Mouse (Mus musculus) forebrain, postnatal 0 days (tissue): ENCODE data around the gene Il4i1. TPM values are rescaled to one million over a fixed set of nuclear protein-coding genes. Genes with fewer than 3 reads are reported as not detected.

Experiments
- ATAC-seq: fragments of 200-750 bp; cut with Nextera tagmentation; 2 replicates; pipeline ENCODE4 v1.8.0; 2017; ENCODE audit warnings: mild to moderate bottlenecking, moderate library complexity
- DNase-seq: peaks from one replicate; pipeline ENCODE4 v3.0.0-alpha.2; 2015
- H3K27ac ChIP-seq: fragments of 300-500 bp; sonication (generic); 2 replicates; pipeline ENCODE4 v1.5.1; 2014; ENCODE audit warnings: low read depth, mild to moderate bottlenecking, antibody characterized with exemption, low read length, moderate library complexity, mixed read lengths
- H3K27me3 ChIP-seq: fragments of 300-500 bp; sonication (generic); 2 replicates; pipeline ENCODE4 v1.6.1; 2014; ENCODE audit warnings: mild to moderate bottlenecking, low read length, mixed read lengths; ENCODE audit not compliant: insufficient read depth
- H3K36me3 ChIP-seq: fragments of 300-500 bp; sonication (generic); 2 replicates; pipeline ENCODE4 v1.6.1; 2014; ENCODE audit warnings: mild to moderate bottlenecking, moderate library complexity; ENCODE audit not compliant: insufficient read depth
- H3K4me1 ChIP-seq: fragments of 300-500 bp; sonication (generic); 2 replicates; pipeline ENCODE4 v1.6.1; 2014; ENCODE audit warnings: antibody characterized with exemption; ENCODE audit not compliant: insufficient read depth
- H3K4me2 ChIP-seq: fragments of 300-500 bp; sonication (generic); 2 replicates; pipeline ENCODE4 v1.6.1; 2014; ENCODE audit warnings: low read depth, mild to moderate bottlenecking, moderate library complexity
- H3K4me3 ChIP-seq: fragments of 300-500 bp; sonication (generic); 2 replicates; pipeline ENCODE4 v1.5.1; 2014; ENCODE audit warnings: low read depth, low read length, mixed read lengths
- H3K9ac ChIP-seq: fragments of 300-500 bp; sonication (generic); 2 replicates; pipeline ENCODE4 v1.6.1; 2014; ENCODE audit warnings: mild to moderate bottlenecking
- H3K9me3 ChIP-seq: fragments of 300-500 bp; sonication (generic); 2 replicates; pipeline ENCODE4 v1.6.1; 2016; ENCODE audit warnings: low read length
- CTCF ChIP-seq: sonication (generic); IDR thresholded peaks from 2 replicates; pipeline ENCODE4 v1.5.1; 2016; ENCODE audit warnings: antibody characterized with exemption, control low read depth, low read depth
- WGBS: fragments of 180-500 bp; shearing (Covaris S2); extraction: QIAGEN DNeasy Blood & Tissue Kit; methylation state at CpG from one replicate; pipeline ENCODE4 v1.1.7; 2014; 5-methylcytosine and 5-hydroxymethylcytosine counted together
- polyA plus RNA-seq: library from polyadenylated mRNA; unstranded; fragments of >200 nt; fragmentation: Nextera tagmentation; extraction: Ambion mirVana; gene quantifications from 2 replicates; pipeline ENCODE4 v1.2.1, GENCODE M21; 2015
- total RNA-seq: library from RNA; depleted of rRNA; stranded (reverse); fragments of >200 nt; gene quantifications from 2 replicates; pipeline ENCODE4 v1.2.3, GENCODE M21; 2014

Il4i1 gene
- total and polyA plus RNA-seq, 2 experiments from 2014 or later = 0.21 to 1.3 TPM

- H3K27ac ChIP-seq = no peak overlapping the region
- no peaks in the 10 kb centered on the region for H3K36me3 ChIP-seq
- H3K4me2 ChIP-seq = no peak overlapping the region
- TF ChIP-seq CTCF = no peak
- no peaks in the 10 kb centered on the region for H3K4me1 ChIP-seq
- ATAC-seq = no peak
- H3K9me3 ChIP-seq = no peaks in the 10 kb centered on the region
- DNase-seq = no peak
- no peak overlapping the region for H3K9ac ChIP-seq
- 84% methylated on average over 3 of the region's 3 CpGs for WGBS
- H3K27me3 ChIP-seq = no peaks in the 10 kb centered on the region
- H3K4me3 ChIP-seq = no peak overlapping the region
These were observed 26.7 kb upstream of the Il4i1 start for GRCm38 (mm10) chr7:44789531-44789930.

- Histone ChIP-seq H3K36me3 (no peaks in the 10 kb centered on the region), H3K4me3 (no peak overlapping the region), H3K4me2 (no peak overlapping the region), H3K4me1 (no peaks in the 10 kb centered on the region), H3K9me3 (no peaks in the 10 kb centered on the region), H3K27me3 (no peaks in the 10 kb centered on the region), H3K27ac (no peak overlapping the region), H3K9ac (no peak overlapping the region)
- 62% methylated on average over 4 of the region's 4 CpGs for WGBS
- DNase-seq (no peak), ATAC-seq (no peak)
- no peak for TF ChIP-seq CTCF
These were observed 26.1 kb upstream of the Il4i1 start for GRCm38 (mm10) chr7:44790066-44790465.

- no peaks in the 10 kb centered on the region for H3K27me3 ChIP-seq
- no peak overlapping the region for H3K9ac ChIP-seq
- no peak for TF ChIP-seq CTCF
- H3K27ac ChIP-seq = no peak overlapping the region
- 85% methylated on average over 6 of the region's 6 CpGs for WGBS
- H3K4me2 ChIP-seq = no peak overlapping the region
- no peaks in the 10 kb centered on the region for H3K9me3 ChIP-seq
- no peak for DNase-seq
- no peaks in the 10 kb centered on the region for H3K4me1 ChIP-seq
- H3K4me3 ChIP-seq = no peak overlapping the region
- ATAC-seq = no peak
- no peaks in the 10 kb centered on the region for H3K36me3 ChIP-seq
These were observed 23.4 kb upstream of the Il4i1 start for GRCm38 (mm10) chr7:44792781-44793180.

DNA sequence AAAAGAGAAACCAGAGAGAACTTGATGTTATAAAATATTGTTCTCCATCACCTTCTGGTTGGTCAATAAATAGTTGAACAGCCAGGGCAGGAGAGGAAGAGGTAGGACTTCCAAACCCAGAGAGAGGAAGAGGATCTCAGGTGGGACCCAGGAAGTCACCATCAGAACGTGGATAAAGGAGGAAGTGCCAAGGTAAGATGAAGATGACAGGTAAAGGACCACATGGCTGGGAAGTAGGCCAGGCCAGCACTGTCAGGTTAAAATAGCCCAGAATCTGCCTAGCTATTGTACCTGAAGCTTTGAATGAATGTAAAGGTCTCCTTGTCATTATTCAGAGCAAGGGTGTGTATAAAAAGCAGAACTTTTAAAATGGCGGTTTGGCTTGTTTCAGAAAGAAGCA is 7.3 kb upstream of the Il4i1 start:
- WGBS = 81% methylated on average over 2 of the region's 2 CpGs
- TF ChIP-seq CTCF = no peak

GRCm38 (mm10) chr7:44809466-44809865 is 6.7 kb upstream of the Il4i1 start:
- H3K27ac ChIP-seq = no peak overlapping the region
- H3K4me3 ChIP-seq = no peak overlapping the region
- WGBS = 94% methylated on average over 3 of the region's 3 CpGs
- H3K4me1 ChIP-seq = no peaks in the 10 kb centered on the region
- H3K27me3 ChIP-seq = no peaks in the 10 kb centered on the region
- no peak for TF ChIP-seq CTCF
- ATAC-seq = no peak
- H3K9me3 ChIP-seq = no peaks in the 10 kb centered on the region
- no peak for DNase-seq
- 0 out of 2 replicates have a peak, but pooled peaks cover 4% of the 10 kb centered on the region for H3K36me3 ChIP-seq
- H3K4me2 ChIP-seq = no peak overlapping the region
- no peak overlapping the region for H3K9ac ChIP-seq

More for the DNA sequence above, 7.3 kb upstream of the Il4i1 start:
- Histone ChIP-seq H3K27ac (no peak overlapping the region), H3K9me3 (no peaks in the 10 kb centered on the region), H3K4me1 (no peaks in the 10 kb centered on the region), H3K4me3 (no peak overlapping the region), H3K36me3 (0 out of 2 replicates have a peak, but pooled peaks cover 1% of the 10 kb centered on the region), H3K27me3 (no peaks in the 10 kb centered on the region), H3K4me2 (no peak overlapping the region), H3K9ac (no peak overlapping the region)
- ATAC-seq (no peak), DNase-seq (no peak)

- no peak overlapping the region for H3K4me3 ChIP-seq
- no peak for DNase-seq
These were observed 5.8 kb upstream of the Il4i1 start for GRCm38 (mm10) chr7:44810365-44810764.

GRCm38 (mm10) chr7:44810819-44811557 is 5.2 kb upstream of the Il4i1 start:
- Histone ChIP-seq H3K27ac (no peak overlapping the region), H3K9me3 (no peaks in the 10 kb centered on the region), H3K27me3 (no peaks in the 10 kb centered on the region), H3K4me3 (no peak overlapping the region), H3K4me2 (no peak overlapping the region), H3K9ac (no peak overlapping the region), H3K36me3 (0 out of 2 replicates have a peak, but pooled peaks cover 4% of the 10 kb centered on the region), H3K4me1 (0 out of 2 replicates have a peak, but pooled peaks cover 4% of the 10 kb centered on the region)
- 90% methylated on average over 7 of the region's 7 CpGs for WGBS
- DNase-seq = no peak
- no peak for ATAC-seq
- TF ChIP-seq CTCF = no peak

More at GRCm38 (mm10) chr7:44810365-44810764, 5.8 kb upstream of the Il4i1 start:
- Histone ChIP-seq H3K9ac (no peak overlapping the region), H3K4me1 (0 out of 2 replicates have a peak, but pooled peaks cover 4% of the 10 kb centered on the region), H3K36me3 (0 out of 2 replicates have a peak, but pooled peaks cover 4% of the 10 kb centered on the region), H3K27me3 (no peaks in the 10 kb centered on the region), H3K4me2 (no peak overlapping the region), H3K9me3 (no peaks in the 10 kb centered on the region), H3K27ac (no peak overlapping the region)
- TF ChIP-seq CTCF = no peak
- ATAC-seq = no peak
- WGBS = 82% methylated on average over 4 of the region's 4 CpGs
